Mouse (Mus musculus): ENCODE measurements around the gene Klhl2.

Gene Klhl2

GRCm38 (mm10) chr8:64692651-64693201 lies 157.1 kb downstream of the Klhl2 start, which contains the start of gene Cpe:
Gene Cpe, minus strand, starts transcription at chr8:64693054.
- DNase-seq (ENCODE audit: low spot score in 2 of 2) = peak in 1 of 2 experiments; percentile 2

GRCm38 (mm10) chr8:64691591-64692401 lies 158.0 kb downstream of the Klhl2 start:
- DNase-seq (ENCODE audit: low spot score in 2 of 2) = no peak

- no peak for DNase-seq (ENCODE audit: low spot score in 2 of 2)
These were observed 159.0 kb downstream of the Klhl2 start for GRCm38 (mm10) chr8:64690845-64691244.

- no peak for DNase-seq (ENCODE audit: low spot score in 2 of 2)
These were observed 159.5 kb downstream of the Klhl2 start for GRCm38 (mm10) chr8:64690306-64690705.

Measured in natural killer cell, adult 2 months (primary cell).